Mouse (Mus musculus): ENCODE measurements around the gene Ttc37. TPM values are rescaled to one million over a fixed set of nuclear protein-coding genes. Genes with fewer than 3 reads are reported as not detected.

The Ttc37 gene
- total and polyA plus RNA-seq, 3 experiments = 23.9 to 34.7 (median 26.7) TPM

- TF ChIP-seq SMC3 (IDR thresholded peaks at IDR 0.05; ENCODE audit: low read depth, low read length) (no peak), CHD1 (IDR thresholded peaks at IDR 0.05; ENCODE audit: low read depth, low read length) (no peak), MXI1 (IDR thresholded peaks at IDR 0.05; ENCODE audit: low read depth, low read length) (no peak), NRF1 (IDR thresholded peaks at IDR 0.05; ENCODE audit: low read depth, low read length) (no peak)
Observed at GRCm38 (mm10) chr13:76056896-76057266, 41.7 kb upstream of the Ttc37 start, which contains the start of gene Gpr150 (continued).

- no peak overlapping the region for H3K4me2 ChIP-seq (ENCODE audit: insufficient read depth, low read depth, poor library complexity, severe bottlenecking)
- dilution Hi-C loops (cut with MboI; ENCODE audit: extremely low pct_ligation_motif_present, extremely low pct_unique_long_range_greater_than_20kb, low sequenced_read_pairs) = no loop called here
Observed at GRCm38 (mm10) chr13:76057267-76058069, 41.1 kb upstream of the Ttc37 start.

GRCm38 (mm10) chr13:76059591-76059990 lies 38.9 kb upstream of the Ttc37 start:
- peaks cover 12% of the 10 kb centered on the region for H3K9me3 ChIP-seq (replicated peaks; ENCODE audit: low read length)
- dilution Hi-C loops (cut with MboI; ENCODE audit: extremely low pct_ligation_motif_present, extremely low pct_unique_long_range_greater_than_20kb, low sequenced_read_pairs) (no loop called here), in situ Hi-C loops (cut with MboI; ENCODE audit: low pct_ligation_motif_present, low pct_unique_long_range_greater_than_20kb, low sequenced_read_pairs) (no loop called here)
- H3K9ac ChIP-seq (ENCODE audit: insufficient read depth, low read depth) = no peak overlapping the region
- H3K27me3 ChIP-seq (replicated peaks) = no peaks in the 10 kb centered on the region
- no peak for TF ChIP-seq EP300 (IDR thresholded peaks at IDR 0.05; ENCODE audit: low read length)
- TF ChIP-seq MAZ (IDR thresholded peaks at IDR 0.05; ENCODE audit: low read depth, low read length) = no peak
- no peak for TF ChIP-seq TCF12 (IDR thresholded peaks at IDR 0.05; ENCODE audit: low read depth, low read length)
- no peak for TF ChIP-seq UBTF (IDR thresholded peaks at IDR 0.05; ENCODE audit: low read depth, low read length)
- TF ChIP-seq KAT2A (IDR thresholded peaks at IDR 0.05; ENCODE audit: insufficient replicate concordance, low read length) = no peak
- TF ChIP-seq MAFK (IDR thresholded peaks at IDR 0.05; ENCODE audit: insufficient replicate concordance, low read length) = no peak
- no peak for TF ChIP-seq BHLHE40 (IDR thresholded peaks at IDR 0.05; ENCODE audit: low read depth, low read length)
- no peak for TF ChIP-seq ZC3H11A (IDR thresholded peaks at IDR 0.05; ENCODE audit: low read depth, low read length)
- no peak for TF ChIP-seq USF1 (IDR thresholded peaks at IDR 0.05; ENCODE audit: low read depth, low read length)
- no peak for TF ChIP-seq ZNF384 (IDR thresholded peaks at IDR 0.05; ENCODE audit: low read depth, low read length)
- no peaks in the 10 kb centered on the region for H3K79me2 ChIP-seq (replicated peaks; ENCODE audit: control insufficient read depth, extremely low read depth, insufficient read depth, poor library complexity, severe bottlenecking)
- H3K36me3 ChIP-seq (replicated peaks in 1 of 2; ENCODE audit: control insufficient read depth in 1 of 2, insufficient read depth in 1 of 2, low read length in 1 of 2) = peaks cover 8 to 16% of the 10 kb centered on the region in 2 experiments
- H3K4me1 ChIP-seq (ENCODE audit: control insufficient read depth in 1 of 2, insufficient read depth in 2 of 2) = no peaks in the 10 kb centered on the region
- H3K27ac ChIP-seq (ENCODE audit: insufficient read depth, low read depth) = no peak overlapping the region
- H3K4me3 ChIP-seq (replicated peaks in 1 of 3; ENCODE audit: low read depth in 2 of 3, low read length in 2 of 3, poor library complexity in 1 of 3) = no peak overlapping the region
- no peak overlapping the region for H3K4me2 ChIP-seq (ENCODE audit: insufficient read depth, low read depth, poor library complexity, severe bottlenecking)
- no peak for DNase-seq (ENCODE audit: extremely low read depth)

More at GRCm38 (mm10) chr13:76057267-76058069, 41.1 kb upstream of the Ttc37 start:
- Histone ChIP-seq H3K27me3 (replicated peaks) (no peaks in the 10 kb centered on the region), H3K79me2 (replicated peaks; ENCODE audit: control insufficient read depth, extremely low read depth, insufficient read depth, poor library complexity, severe bottlenecking) (no peaks in the 10 kb centered on the region), H3K36me3 (replicated peaks in 1 of 2; ENCODE audit: control insufficient read depth in 1 of 2, insufficient read depth in 1 of 2, low read length in 1 of 2) (peaks cover 3 to 8% of the 10 kb centered on the region in 2 experiments), H3K9ac (ENCODE audit: insufficient read depth, low read depth) (no peak overlapping the region), H3K4me1 (ENCODE audit: control insufficient read depth in 1 of 2, insufficient read depth in 2 of 2) (no peaks in the 10 kb centered on the region), H3K9me3 (replicated peaks; ENCODE audit: low read length) (peaks cover 12% of the 10 kb centered on the region), H3K27ac (ENCODE audit: insufficient read depth, low read depth) (no peak overlapping the region), H3K4me3 (replicated peaks in 1 of 3; ENCODE audit: low read depth in 2 of 3, low read length in 2 of 3, poor library complexity in 1 of 3) (no peak overlapping the region)
- TF ChIP-seq CHD2 (IDR thresholded peaks at IDR 0.05; ENCODE audit: low read length) (no peak), JUND (conservative IDR thresholded peaks at IDR 0.05; ENCODE audit: low read depth, low read length) (no peak), MYC (IDR thresholded peaks at IDR 0.05; ENCODE audit: low read depth, low read length) (no peak), ETS1 (conservative IDR thresholded peaks at IDR 0.05; ENCODE audit: low read depth, low read length) (no peak), EP300 (IDR thresholded peaks at IDR 0.05; ENCODE audit: low read length) (no peak), ZNF384 (IDR thresholded peaks at IDR 0.05; ENCODE audit: low read depth, low read length) (no peak), MAFK (IDR thresholded peaks at IDR 0.05; ENCODE audit: insufficient replicate concordance, low read length) (no peak), SIN3A (IDR thresholded peaks at IDR 0.05; ENCODE audit: low read length) (no peak), NELFE (IDR thresholded peaks at IDR 0.05; ENCODE audit: low read depth, low read length) (no peak), JUN (IDR thresholded peaks at IDR 0.05; ENCODE audit: insufficient read depth, low read depth, low read length) (no peak), TBP (conservative IDR thresholded peaks at IDR 0.05; ENCODE audit: low read depth, low read length) (no peak), POLR2AphosphoS2 (IDR thresholded peaks at IDR 0.05; ENCODE audit: low read depth, low read length) (no peak), ZMIZ1 (IDR thresholded peaks at IDR 0.05; ENCODE audit: low read depth, low read length) (no peak), CTCF (conservative IDR thresholded peaks at IDR 0.05 in 1 of 2, IDR thresholded peaks at IDR 0.05 in 1 of 2; ENCODE audit: low read depth in 2 of 2, low read length in 2 of 2) (no peak)
- in situ Hi-C loops (cut with MboI; ENCODE audit: low pct_ligation_motif_present, low pct_unique_long_range_greater_than_20kb, low sequenced_read_pairs) = no loop called here
- no peak for DNase-seq (ENCODE audit: extremely low read depth)

All from CH12.LX (cell line).